Mouse (Mus musculus): ENCODE measurements around the gene Rbms1.

DNA sequence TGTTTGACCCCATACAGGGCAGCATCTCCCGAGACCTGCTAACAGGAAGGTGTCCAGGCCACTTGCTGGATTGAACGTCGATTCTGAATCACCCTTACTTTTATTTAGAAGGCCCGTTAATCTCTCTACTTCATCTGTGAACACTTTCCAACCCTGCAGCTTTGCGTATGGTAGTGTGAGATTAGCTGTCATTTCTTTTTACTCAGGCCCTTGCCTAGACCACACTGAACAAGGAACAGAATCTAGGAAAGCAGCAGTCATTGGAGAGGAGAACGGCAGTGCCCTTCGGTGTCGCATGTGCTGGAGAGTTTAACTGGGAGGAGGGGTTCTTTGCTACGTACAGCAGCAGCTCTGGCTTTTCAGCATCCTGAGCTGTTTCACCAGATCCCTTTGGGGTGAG lies 167.1 kb downstream of the Rbms1 start:
- TF ChIP-seq POLR2A (IDR thresholded peaks at IDR 0.05; ENCODE audit: borderline replicate concordance, extremely low read depth, low read depth, low read length) (no peak), CTCF (IDR thresholded peaks at IDR 0.05; ENCODE audit: insufficient read depth, low read length) (no peak)
